Mouse (Mus musculus): ENCODE measurements around the gene Rbm34.

DNA sequence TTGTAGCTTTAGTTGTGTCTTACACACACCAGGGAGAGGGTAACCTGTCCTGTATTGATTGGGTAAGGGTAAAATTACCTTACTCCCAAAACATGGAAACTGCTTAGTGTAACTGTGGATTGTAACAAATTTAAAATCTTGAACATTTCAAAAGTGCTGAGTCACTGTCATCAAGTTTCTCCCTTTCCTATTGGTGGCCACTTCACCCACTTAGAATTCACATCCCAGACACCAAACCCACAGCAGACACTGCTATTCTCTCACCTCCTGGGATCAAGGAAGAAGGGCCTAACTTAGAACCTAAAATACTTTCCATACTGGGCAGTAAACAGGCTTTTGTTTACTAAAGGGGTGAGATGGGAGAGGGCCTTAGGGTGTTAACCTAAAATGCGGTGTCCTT lies 38.6 kb downstream of the Rbm34 start:
- TF ChIP-seq CTCF (IDR thresholded peaks at IDR 0.05; ENCODE audit: low read depth, low read length) (no peak), POLR2A (IDR thresholded peaks at IDR 0.05; ENCODE audit: insufficient read depth, low read length) (no peak)

All from ES-Bruce4 (cell line).